Mouse (Mus musculus) hindbrain, embryonic 10.5 days (tissue): ENCODE results near the gene Bri3. TPM values are rescaled to one million over a fixed set of nuclear protein-coding genes. Genes with fewer than 3 reads are reported as not detected.

Experiments
- DNase-seq: peaks from one replicate; pipeline ENCODE4 v3.0.0-alpha.2; 2017; ENCODE audit warnings: low spot score
- H3K27ac ChIP-seq: fragments of 300-500 bp; sonication (generic); 2 replicates; pipeline ENCODE4 v1.5.1; 2016; ENCODE audit warnings: mild to moderate bottlenecking, moderate library complexity
- H3K27me3 ChIP-seq: fragments of 300-500 bp; sonication (generic); 2 replicates; pipeline ENCODE4 v1.6.1; 2016; ENCODE audit warnings: mild to moderate bottlenecking; ENCODE audit not compliant: poor library complexity, insufficient read depth, severe bottlenecking
- H3K36me3 ChIP-seq: fragments of 300-500 bp; sonication (generic); 2 replicates; pipeline ENCODE4 v1.6.1; 2016; ENCODE audit warnings: mild to moderate bottlenecking, moderate library complexity
- H3K4me1 ChIP-seq: fragments of 300-500 bp; sonication (generic); replicated peaks from 2 replicates; pipeline ENCODE4 v1.6.1; 2016; ENCODE audit warnings: mild to moderate bottlenecking
- H3K4me3 ChIP-seq: fragments of 300-500 bp; sonication (generic); 2 replicates; pipeline ENCODE4 v1.5.1; 2016; ENCODE audit warnings: mild to moderate bottlenecking, moderate library complexity
- H3K9me3 ChIP-seq: fragments of 300-500 bp; sonication (generic); 2 replicates; pipeline ENCODE4 v1.6.1; 2016; ENCODE audit warnings: mild to moderate bottlenecking, moderate library complexity
- WGBS: fragments of 180-500 bp; shearing (Covaris S2); methylation state at CpG from one replicate; pipeline ENCODE4 v1.1.7; 2016; 5-methylcytosine and 5-hydroxymethylcytosine counted together
- polyA plus RNA-seq: library from polyadenylated mRNA; unstranded; fragments of >200 nt; fragmentation: Nextera tagmentation; extraction: Ambion mirVana; gene quantifications from 2 replicates; pipeline ENCODE4 v1.2.1, GENCODE M21; 2016

The Bri3 gene
- polyA plus RNA-seq, 1 experiment from 2014 or later: 157 TPM

- 65% methylated on average over 5 of the region's 5 CpGs for WGBS
- Histone ChIP-seq H3K27ac (no peak overlapping the region), H3K27me3 (no peaks in the 10 kb centered on the region), H3K9me3 (no peaks in the 10 kb centered on the region), H3K4me1 (peaks cover 10% of the 10 kb centered on the region; the same call in 1 of the 2 replicates), H3K4me3 (no peak overlapping the region), H3K36me3 (peaks cover 39% of the 10 kb centered on the region)
- DNase-seq: no peak
Observed at GRCm38 (mm10) chr5:144271772-144272171, 27.5 kb downstream of the Bri3 start.

- H3K4me1 ChIP-seq: peaks cover 10% of the 10 kb centered on the region; the same call in 1 of the 2 replicates
- WGBS: 55% methylated on average over 6 of the region's 6 CpGs
- H3K27ac ChIP-seq: peak overlapping the region; percentile 35; the same call in 1 of the 2 replicates
- no peaks in the 10 kb centered on the region for H3K27me3 ChIP-seq
- no peak for DNase-seq
- H3K9me3 ChIP-seq: no peaks in the 10 kb centered on the region
- H3K36me3 ChIP-seq: peaks cover 37% of the 10 kb centered on the region
- no peak overlapping the region for H3K4me3 ChIP-seq
Observed at GRCm38 (mm10) chr5:144274904-144275303, 30.7 kb downstream of the Bri3 start.

GRCm38 (mm10) chr5:144276898-144277630 lies 32.8 kb downstream of the Bri3 start:
- Histone ChIP-seq H3K27me3 (no peaks in the 10 kb centered on the region), H3K9me3 (no peaks in the 10 kb centered on the region), H3K27ac (no peak overlapping the region), H3K4me3 (no peak overlapping the region), H3K36me3 (peaks cover 43% of the 10 kb centered on the region), H3K4me1 (peaks cover 10% of the 10 kb centered on the region; the same call in 1 of the 2 replicates)
- 87% methylated on average over 17 of the region's 17 CpGs for WGBS
- DNase-seq: no peak

- H3K4me3 ChIP-seq: no peak overlapping the region
- H3K27ac ChIP-seq: no peak overlapping the region
- DNase-seq: no peak
- H3K9me3 ChIP-seq: no peaks in the 10 kb centered on the region
- peaks cover 17% of the 10 kb centered on the region for H3K4me1 ChIP-seq
- H3K27me3 ChIP-seq: no peaks in the 10 kb centered on the region
- H3K36me3 ChIP-seq: peaks cover 43% of the 10 kb centered on the region
- 89% methylated on average over 12 of the region's 13 CpGs for WGBS
Observed at GRCm38 (mm10) chr5:144278374-144278960, 34.2 kb downstream of the Bri3 start.

GRCm38 (mm10) chr5:144279081-144279541 lies 34.9 kb downstream of the Bri3 start:
- Histone ChIP-seq H3K27me3 (no peaks in the 10 kb centered on the region), H3K4me3 (no peak overlapping the region), H3K4me1 (peaks cover 17% of the 10 kb centered on the region), H3K27ac (no peak overlapping the region), H3K36me3 (peaks cover 43% of the 10 kb centered on the region), H3K9me3 (no peaks in the 10 kb centered on the region)
- WGBS: 85% methylated on average over 9 of the region's 9 CpGs
- no peak for DNase-seq

GRCm38 (mm10) chr5:144279926-144280325 lies 35.7 kb downstream of the Bri3 start:
- no peak overlapping the region for H3K4me3 ChIP-seq
- no peaks in the 10 kb centered on the region for H3K9me3 ChIP-seq
- 94% methylated on average over 13 of the region's 13 CpGs for WGBS
- H3K4me1 ChIP-seq: peaks cover 12% of the 10 kb centered on the region
- peaks cover 43% of the 10 kb centered on the region for H3K36me3 ChIP-seq
- DNase-seq: no peak
- no peaks in the 10 kb centered on the region for H3K27me3 ChIP-seq
- no peak overlapping the region for H3K27ac ChIP-seq

GRCm38 (mm10) chr5:144282470-144283260 lies 38.4 kb downstream of the Bri3 start:
- Histone ChIP-seq H3K4me3 (no peak overlapping the region), H3K4me1 (peaks cover 7% of the 10 kb centered on the region; the same call in 1 of the 2 replicates), H3K27ac (no peak overlapping the region), H3K36me3 (peaks cover 33% of the 10 kb centered on the region), H3K9me3 (no peaks in the 10 kb centered on the region), H3K27me3 (no peaks in the 10 kb centered on the region)
- WGBS: 78% methylated on average over 11 of the region's 11 CpGs
- no peak for DNase-seq

- Histone ChIP-seq H3K4me1 (peaks cover 7% of the 10 kb centered on the region; the same call in 1 of the 2 replicates), H3K9me3 (no peaks in the 10 kb centered on the region), H3K36me3 (peaks cover 24% of the 10 kb centered on the region), H3K4me3 (no peak overlapping the region), H3K27me3 (no peaks in the 10 kb centered on the region), H3K27ac (no peak overlapping the region)
- no peak for DNase-seq
- 82% methylated on average over 8 of the region's 8 CpGs for WGBS
Observed at GRCm38 (mm10) chr5:144283551-144284031, 39.4 kb downstream of the Bri3 start.

GRCm38 (mm10) chr5:144284599-144284998 lies 40.4 kb downstream of the Bri3 start:
- WGBS: 87% methylated on average over 5 of the region's 5 CpGs
- Histone ChIP-seq H3K4me3 (no peak overlapping the region), H3K27me3 (no peaks in the 10 kb centered on the region), H3K27ac (no peak overlapping the region), H3K4me1 (peaks cover 7% of the 10 kb centered on the region; the same call in 1 of the 2 replicates), H3K36me3 (peaks cover 16% of the 10 kb centered on the region), H3K9me3 (no peaks in the 10 kb centered on the region)
- no peak for DNase-seq

- Histone ChIP-seq H3K27ac (no peak overlapping the region), H3K4me1 (peaks cover 7% of the 10 kb centered on the region; the same call in 1 of the 2 replicates), H3K36me3 (peaks cover 1% of the 10 kb centered on the region; the same call in 1 of the 2 replicates), H3K27me3 (no peaks in the 10 kb centered on the region), H3K9me3 (no peaks in the 10 kb centered on the region), H3K4me3 (no peak overlapping the region)
- WGBS: 86% methylated on average over 9 of the region's 9 CpGs
- DNase-seq: no peak
Observed at GRCm38 (mm10) chr5:144286591-144287266, 42.5 kb downstream of the Bri3 start.

GRCm38 (mm10) chr5:144287267-144287820 lies 43.1 kb downstream of the Bri3 start:
- WGBS: 90% methylated on average over 3 of the region's 3 CpGs
- no peaks in the 10 kb centered on the region for H3K36me3 ChIP-seq
- DNase-seq: no peak
- H3K27ac ChIP-seq: no peak overlapping the region
- H3K4me3 ChIP-seq: no peak overlapping the region
- H3K4me1 ChIP-seq: peaks cover 7% of the 10 kb centered on the region; the same call in 1 of the 2 replicates
- no peaks in the 10 kb centered on the region for H3K9me3 ChIP-seq
- no peaks in the 10 kb centered on the region for H3K27me3 ChIP-seq

- Histone ChIP-seq H3K9me3 (no peaks in the 10 kb centered on the region), H3K36me3 (no peaks in the 10 kb centered on the region), H3K27me3 (no peaks in the 10 kb centered on the region), H3K4me1 (no peaks in the 10 kb centered on the region), H3K4me3 (no peak overlapping the region), H3K27ac (no peak overlapping the region)
- DNase-seq: no peak
- WGBS: 87% methylated on average over 9 of the region's 9 CpGs
Observed at GRCm38 (mm10) chr5:144288391-144288790, 44.2 kb downstream of the Bri3 start.
